Mouse (Mus musculus) cerebellum, postnatal 36 days (tissue): ENCODE results near the gene Trpd52l3.
"Not testable (repeated sequence)": the region's sequence is repeated elsewhere in the genome, so short reads cannot be mapped to it uniquely, and the experiment has no call there.

Experiments
- DNase-seq, 2 experiments: peaks; one replicate each; pipeline ENCODE4 v3.0.0; 2021 to 2022; ENCODE audit warnings: mixed read lengths in 2 of 2

The Trpd52l3 gene

GRCm38 (mm10) chr19:30003621-30004020, at the start of gene Trpd52l3:
TSS of gene Trpd52l3 (plus strand) at chr19:30003790.
- DNase-seq: no peak

GRCm38 (mm10) chr19:29953833-29954232, 49.8 kb upstream of the Trpd52l3 start:
- no peak for DNase-seq

- no peak for DNase-seq
Measured at GRCm38 (mm10) chr19:29955454-29955853, 48.1 kb upstream of the Trpd52l3 start.

GRCm38 (mm10) chr19:29960906-29961305, 42.7 kb upstream of the Trpd52l3 start:
- no peak for DNase-seq

GRCm38 (mm10) chr19:29961842-29962241, 41.7 kb upstream of the Trpd52l3 start:
- DNase-seq: no peak

GRCm38 (mm10) chr19:29963598-29964092, 39.9 kb upstream of the Trpd52l3 start:
- DNase-seq: no peak

GRCm38 (mm10) chr19:29967960-29968359, 35.6 kb upstream of the Trpd52l3 start:
- no peak for DNase-seq

- no peak for DNase-seq
Measured at GRCm38 (mm10) chr19:29973396-29973795, 30.2 kb upstream of the Trpd52l3 start.

- no peak for DNase-seq
Measured at GRCm38 (mm10) chr19:29978847-29979246, 24.7 kb upstream of the Trpd52l3 start.

- DNase-seq: no peak
Measured at GRCm38 (mm10) chr19:29979452-29980089, 24.0 kb upstream of the Trpd52l3 start.

GRCm38 (mm10) chr19:29984208-29985005, 19.2 kb upstream of the Trpd52l3 start:
- DNase-seq: no peak

- DNase-seq: no peak
Measured at GRCm38 (mm10) chr19:29986464-29987091, 17.0 kb upstream of the Trpd52l3 start.

- DNase-seq: no peak
Measured at GRCm38 (mm10) chr19:30000406-30001365, 2.9 kb upstream of the Trpd52l3 start.

- no peak for DNase-seq
Measured at GRCm38 (mm10) chr19:30001550-30001949, 2.0 kb upstream of the Trpd52l3 start.

- DNase-seq: no peak
Measured at GRCm38 (mm10) chr19:30006371-30006770, 2.8 kb downstream of the Trpd52l3 start.

- no peak for DNase-seq
Measured at GRCm38 (mm10) chr19:30010520-30011296, 7.1 kb downstream of the Trpd52l3 start.

GRCm38 (mm10) chr19:30014331-30014730, 10.7 kb downstream of the Trpd52l3 start:
- no peak for DNase-seq

- DNase-seq: no peak
Measured at GRCm38 (mm10) chr19:30016156-30016555, 12.6 kb downstream of the Trpd52l3 start.

GRCm38 (mm10) chr19:30023419-30023818, 19.8 kb downstream of the Trpd52l3 start:
- not testable (repeated sequence) for DNase-seq

GRCm38 (mm10) chr19:30029002-30029710, 25.6 kb downstream of the Trpd52l3 start:
- no peak for DNase-seq
